Mouse (Mus musculus) testis, adult 2 months (tissue): Measurements from ENCODE around the gene Prkcz.

Experiments
- CTCF ChIP-seq: fragments of 200-500 bp; IDR thresholded peaks from 2 replicates; pipeline ENCODE4 v1.5.1; 2012; ENCODE audit warnings: low read depth, mild to moderate bottlenecking, inconsistent platforms, low read length, moderate library complexity; ENCODE audit not compliant: control insufficient read depth, insufficient read depth, insufficient replicate concordance
- POLR2A ChIP-seq: fragments of 200-500 bp; IDR thresholded peaks from 2 replicates; pipeline ENCODE4 v1.6.1; 2012; ENCODE audit warnings: low read depth, mild to moderate bottlenecking, inconsistent platforms, low read length, moderate library complexity; ENCODE audit not compliant: control insufficient read depth

DNA sequence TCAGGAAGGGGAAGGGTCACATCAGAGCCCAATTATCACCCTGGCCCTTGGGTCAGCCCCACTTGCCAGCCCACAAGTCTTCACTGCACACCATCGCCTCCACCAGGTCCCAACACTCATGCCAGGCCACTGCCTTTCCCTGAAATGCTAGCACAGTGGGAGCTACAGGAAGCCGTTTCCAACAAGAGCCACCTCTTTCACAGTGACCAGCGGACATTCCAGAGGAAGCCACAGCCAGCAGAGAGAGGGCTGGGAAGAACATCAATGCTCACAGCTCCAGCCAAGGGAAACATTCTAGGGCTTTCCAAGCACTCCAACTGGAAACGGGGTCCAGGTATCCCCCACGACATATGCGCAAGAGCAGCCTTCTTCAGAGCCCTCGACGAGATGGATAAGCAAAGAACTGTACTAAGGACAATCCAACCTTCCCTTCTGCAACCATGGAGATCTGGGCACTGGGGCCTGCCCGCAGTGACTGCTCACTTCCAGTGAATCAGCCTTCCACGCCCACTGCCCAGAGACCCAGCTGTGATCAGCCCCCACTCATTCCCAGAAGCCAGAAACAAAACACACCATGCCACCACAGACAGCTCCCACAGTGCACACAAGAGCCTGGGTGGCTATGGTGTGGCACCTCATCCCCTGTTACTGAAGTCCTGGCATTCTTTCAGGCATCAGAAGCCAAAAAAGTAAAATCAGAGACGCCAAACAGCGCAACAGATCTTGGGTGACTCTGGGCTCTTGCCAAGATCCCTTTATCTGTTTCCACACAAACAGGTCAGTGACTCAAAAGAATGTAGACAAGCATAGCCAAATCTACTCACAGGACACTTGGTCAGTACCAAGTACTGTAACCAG is 145.2 kb downstream of the Prkcz start:
- TF ChIP-seq CTCF (no peak), POLR2A (no peak)
